Mouse (Mus musculus): ENCODE measurements around the gene Rab3b. TPM values are rescaled to one million over a fixed set of nuclear protein-coding genes. Genes with fewer than 3 reads are reported as not detected.
"Not testable (repeated sequence)": the region's sequence is repeated elsewhere in the genome, so short reads cannot be mapped to it uniquely, and the experiment has no call there.

Gene Rab3b
- polyA plus RNA-seq, 1 experiment from 2014 or later, result 2.1 TPM

- not testable (repeated sequence) for H3K9me3 ChIP-seq (replicated peaks); ATAC-seq (ENCODE audit: insufficient read depth); H3K9ac ChIP-seq; H3K4me1 ChIP-seq (replicated peaks); H3K4me2 ChIP-seq; H3K4me3 ChIP-seq (replicated peaks); H3K36me3 ChIP-seq (replicated peaks); H3K27ac ChIP-seq (replicated peaks)
- peaks cover 11% of the 10 kb centered on the region; the same call in 1 of the 2 replicates for H3K27me3 ChIP-seq
- 65% methylated on average over 9 of the region's 9 CpGs for WGBS (ENCODE audit: insufficient replicate concordance)
These were observed 49.1 kb downstream of the Rab3b start for GRCm38 (mm10) chr4:108927945-108928344.

GRCm38 (mm10) chr4:108933163-108933562 is 54.3 kb downstream of the Rab3b start:
- no peak overlapping the region for H3K27ac ChIP-seq (replicated peaks)
- no peaks in the 10 kb centered on the region for H3K9me3 ChIP-seq (replicated peaks)
- 27% methylated on average over 1 of the region's 1 CpGs for WGBS (ENCODE audit: insufficient replicate concordance)
- H3K27me3 ChIP-seq, result peaks cover 8% of the 10 kb centered on the region
- H3K4me1 ChIP-seq (replicated peaks), result no peaks in the 10 kb centered on the region
- no peak overlapping the region for H3K4me2 ChIP-seq
- no peak overlapping the region for H3K9ac ChIP-seq
- no peak overlapping the region for H3K4me3 ChIP-seq (replicated peaks)
- no peaks in the 10 kb centered on the region for H3K36me3 ChIP-seq (replicated peaks)
- ATAC-seq (ENCODE audit: insufficient read depth), result no peak

GRCm38 (mm10) chr4:108934856-108935255 is 56.0 kb downstream of the Rab3b start:
- Histone ChIP-seq H3K4me1 (replicated peaks) (no peaks in the 10 kb centered on the region), H3K4me2 (no peak overlapping the region), H3K4me3 (replicated peaks) (no peak overlapping the region), H3K9ac (no peak overlapping the region), H3K27me3 (peaks cover 8% of the 10 kb centered on the region), H3K9me3 (replicated peaks) (no peaks in the 10 kb centered on the region), H3K36me3 (replicated peaks) (no peaks in the 10 kb centered on the region), H3K27ac (replicated peaks) (no peak overlapping the region)
- WGBS (ENCODE audit: insufficient replicate concordance), result 50% methylated on average over 4 of the region's 4 CpGs
- no peak for ATAC-seq (ENCODE audit: insufficient read depth)

DNA sequence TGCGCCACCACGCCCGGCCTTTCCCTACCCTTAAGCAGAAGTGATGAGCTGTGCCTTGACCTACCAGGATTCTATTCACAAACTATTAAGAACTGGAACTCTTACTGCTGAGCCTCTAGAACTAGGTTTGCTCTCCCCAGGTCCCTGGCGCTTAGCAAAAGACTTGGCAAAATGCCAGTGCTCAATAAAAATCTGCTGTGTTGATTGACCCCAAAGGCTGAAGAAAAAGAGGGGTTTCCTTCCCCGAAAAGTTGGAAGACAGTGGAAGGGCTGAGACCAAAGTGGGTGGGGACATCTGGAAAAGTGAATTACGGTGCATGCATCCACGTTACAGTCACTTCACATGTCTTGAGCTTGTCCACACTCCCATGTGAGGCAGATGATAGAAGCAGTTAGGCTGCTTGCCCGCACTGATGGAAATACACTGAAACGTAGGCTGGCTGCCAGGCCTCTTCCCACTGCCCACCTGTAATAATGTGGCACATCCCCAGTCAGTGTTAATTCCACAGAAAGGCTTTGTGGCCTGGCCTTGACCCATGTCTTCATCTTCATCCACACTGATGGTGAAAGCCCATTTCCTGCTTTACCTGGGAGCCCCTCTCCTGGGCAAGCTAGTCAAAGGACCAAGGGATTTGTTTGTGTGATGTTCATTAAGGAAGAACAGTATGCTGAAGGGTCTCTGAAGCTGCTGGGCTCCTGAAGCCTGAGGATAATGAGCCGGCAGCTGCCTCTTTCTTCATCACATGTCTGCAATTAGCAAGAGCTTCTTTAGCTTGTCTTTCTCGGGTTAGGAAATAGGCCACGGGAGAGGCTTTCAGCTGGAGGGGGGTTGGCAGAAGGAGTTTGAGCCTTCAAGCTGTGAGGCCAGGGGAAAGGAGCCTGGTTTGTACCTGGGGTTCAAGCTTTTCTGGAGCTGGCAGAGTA is 59.2 kb downstream of the Rab3b start:
- 60% methylated on average over 12 of the region's 12 CpGs for WGBS (ENCODE audit: insufficient replicate concordance)
- H3K4me1 ChIP-seq (replicated peaks), result no peaks in the 10 kb centered on the region
- no peaks in the 10 kb centered on the region for H3K36me3 ChIP-seq (replicated peaks)
- H3K9me3 ChIP-seq (replicated peaks), result no peaks in the 10 kb centered on the region
- H3K9ac ChIP-seq, result no peak overlapping the region
- H3K27me3 ChIP-seq, result peaks cover 11% of the 10 kb centered on the region
- ATAC-seq (ENCODE audit: insufficient read depth), result no peak
- H3K4me2 ChIP-seq, result no peak overlapping the region
- no peak overlapping the region for H3K27ac ChIP-seq (replicated peaks)
- no peak overlapping the region for H3K4me3 ChIP-seq (replicated peaks)

DNA sequence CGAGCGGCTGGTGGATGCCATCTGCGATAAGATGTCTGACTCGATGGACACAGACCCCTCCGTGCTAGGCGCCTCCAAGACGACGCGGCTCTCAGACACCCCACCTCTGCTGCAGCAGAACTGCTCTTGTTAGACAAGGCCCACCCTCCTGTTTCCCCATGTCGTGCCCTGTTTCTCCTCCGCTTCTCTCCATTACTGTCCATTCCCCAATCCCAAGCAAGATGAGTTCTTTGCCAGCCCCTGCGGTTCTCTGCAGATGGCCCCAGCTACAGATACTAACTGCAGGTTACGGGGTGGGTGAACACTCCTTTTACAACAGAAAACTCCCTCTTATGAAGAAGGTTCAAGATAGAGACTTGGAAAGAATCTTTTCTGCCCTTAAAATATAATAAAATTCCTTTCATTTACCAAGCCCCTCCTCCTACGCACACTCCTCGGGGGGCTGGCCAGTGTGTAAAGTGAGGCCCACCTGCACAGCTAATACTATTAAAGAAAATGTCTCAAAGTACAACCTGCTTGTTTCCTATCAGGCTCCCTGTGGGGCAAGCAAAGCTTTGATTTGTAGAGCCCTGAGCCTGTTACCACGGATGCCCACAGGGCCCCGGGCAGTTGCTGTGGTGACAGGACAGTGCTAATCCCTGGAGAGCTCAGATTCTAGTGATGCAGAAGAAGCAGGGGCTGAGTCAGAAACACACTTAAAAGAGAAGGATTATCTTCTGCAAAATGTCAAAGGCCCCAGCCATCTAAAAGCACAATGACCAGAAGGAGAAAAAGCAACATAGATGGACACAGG is 62.0 kb downstream of the Rab3b start:
- Histone ChIP-seq H3K36me3 (replicated peaks) (no peaks in the 10 kb centered on the region), H3K9ac (no peak overlapping the region), H3K4me1 (replicated peaks) (no peaks in the 10 kb centered on the region), H3K4me2 (no peak overlapping the region), H3K27ac (replicated peaks) (no peak overlapping the region), H3K9me3 (replicated peaks) (no peaks in the 10 kb centered on the region), H3K27me3 (peaks cover 6% of the 10 kb centered on the region; the same call in 1 of the 2 replicates), H3K4me3 (replicated peaks) (no peak overlapping the region)
- WGBS (ENCODE audit: insufficient replicate concordance), result 79% methylated on average over 17 of the region's 17 CpGs
- ATAC-seq (ENCODE audit: insufficient read depth), result no peak

DNA sequence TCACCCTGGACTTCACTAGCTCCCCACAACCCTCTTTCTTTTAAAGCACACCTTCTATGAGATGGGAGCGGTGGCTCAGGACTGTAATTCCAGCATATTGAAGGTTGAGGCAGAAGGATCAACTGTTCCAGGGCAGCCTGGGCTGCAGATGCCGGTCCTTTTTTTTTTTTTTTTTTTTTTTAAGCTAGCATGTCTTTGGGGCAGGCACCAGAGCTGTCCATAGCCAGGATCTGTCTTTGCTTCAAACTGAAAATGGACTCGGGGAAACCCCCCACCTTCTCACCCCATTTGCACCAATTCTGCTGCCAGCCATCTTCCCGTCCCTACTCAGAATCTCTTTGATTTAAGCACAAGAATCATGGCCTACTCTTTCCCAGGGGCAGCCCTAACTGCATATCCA is 63.3 kb downstream of the Rab3b start:
- no peaks in the 10 kb centered on the region for H3K9me3 ChIP-seq (replicated peaks)
- H3K4me2 ChIP-seq, result no peak overlapping the region
- ATAC-seq (ENCODE audit: insufficient read depth), result no peak
- peaks cover 3% of the 10 kb centered on the region; the same call in 1 of the 2 replicates for H3K27me3 ChIP-seq
- no peaks in the 10 kb centered on the region for H3K36me3 ChIP-seq (replicated peaks)
- H3K4me3 ChIP-seq (replicated peaks), result no peak overlapping the region
- 72% methylated on average over 4 of the region's 4 CpGs for WGBS (ENCODE audit: insufficient replicate concordance)
- H3K4me1 ChIP-seq (replicated peaks), result no peaks in the 10 kb centered on the region
- H3K9ac ChIP-seq, result no peak overlapping the region
- no peak overlapping the region for H3K27ac ChIP-seq (replicated peaks)

DNA sequence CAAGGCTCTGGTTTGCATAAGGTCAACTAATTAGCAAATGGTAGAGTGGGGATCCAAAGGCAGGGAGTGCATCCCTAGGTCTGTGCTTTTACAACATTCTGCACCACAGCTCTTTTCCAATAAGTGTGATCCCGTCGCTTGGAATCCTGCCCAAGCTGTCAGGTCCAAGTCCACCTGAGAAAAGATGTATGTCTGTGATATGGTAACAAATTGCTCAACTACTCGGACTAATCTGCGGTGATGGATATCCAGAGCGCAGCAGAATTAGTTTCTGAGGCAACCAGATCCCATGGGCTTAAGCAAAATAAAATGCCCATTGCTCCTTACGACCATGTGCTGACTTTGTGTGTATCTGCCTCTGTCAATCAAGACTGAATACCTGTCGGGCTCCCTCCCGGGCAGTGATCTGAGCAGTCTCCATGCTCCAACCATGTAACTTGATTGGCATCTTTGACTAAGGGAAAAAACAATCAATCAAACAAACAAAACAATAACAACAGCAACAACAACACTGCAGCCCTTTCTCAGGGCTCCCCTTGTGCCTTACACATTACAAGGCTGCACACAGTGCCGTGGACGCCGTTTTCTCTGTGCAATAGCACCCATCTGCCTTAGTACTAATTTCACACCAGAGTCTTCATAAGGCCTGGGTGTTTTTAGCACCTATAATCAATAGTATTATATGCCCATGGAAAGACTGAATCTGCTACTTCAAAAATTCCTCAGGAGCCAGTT is 64.3 kb downstream of the Rab3b start:
- no peaks in the 10 kb centered on the region for H3K4me1 ChIP-seq (replicated peaks)
- no peak overlapping the region for H3K27ac ChIP-seq (replicated peaks)
- 75% methylated on average over 11 of the region's 11 CpGs for WGBS (ENCODE audit: insufficient replicate concordance)
- H3K9me3 ChIP-seq (replicated peaks), result no peaks in the 10 kb centered on the region
- peaks cover 3% of the 10 kb centered on the region; the same call in 1 of the 2 replicates for H3K27me3 ChIP-seq
- no peak overlapping the region for H3K4me2 ChIP-seq
- H3K4me3 ChIP-seq (replicated peaks), result no peak overlapping the region
- ATAC-seq (ENCODE audit: insufficient read depth), result no peak
- no peaks in the 10 kb centered on the region for H3K36me3 ChIP-seq (replicated peaks)
- no peak overlapping the region for H3K9ac ChIP-seq

GRCm38 (mm10) chr4:108949168-108949567 is 70.3 kb downstream of the Rab3b start:
- 79% methylated on average over 7 of the region's 7 CpGs for WGBS (ENCODE audit: insufficient replicate concordance)
- no peak overlapping the region for H3K4me3 ChIP-seq (replicated peaks)
- peaks cover 5% of the 10 kb centered on the region; the same call in 1 of the 2 replicates for H3K27me3 ChIP-seq
- H3K9ac ChIP-seq, result no peak overlapping the region
- no peaks in the 10 kb centered on the region for H3K4me1 ChIP-seq (replicated peaks)
- H3K27ac ChIP-seq (replicated peaks), result no peak overlapping the region
- H3K4me2 ChIP-seq, result no peak overlapping the region
- H3K9me3 ChIP-seq (replicated peaks), result no peaks in the 10 kb centered on the region
- no peak for ATAC-seq (ENCODE audit: insufficient read depth)
- no peaks in the 10 kb centered on the region for H3K36me3 ChIP-seq (replicated peaks)

DNA sequence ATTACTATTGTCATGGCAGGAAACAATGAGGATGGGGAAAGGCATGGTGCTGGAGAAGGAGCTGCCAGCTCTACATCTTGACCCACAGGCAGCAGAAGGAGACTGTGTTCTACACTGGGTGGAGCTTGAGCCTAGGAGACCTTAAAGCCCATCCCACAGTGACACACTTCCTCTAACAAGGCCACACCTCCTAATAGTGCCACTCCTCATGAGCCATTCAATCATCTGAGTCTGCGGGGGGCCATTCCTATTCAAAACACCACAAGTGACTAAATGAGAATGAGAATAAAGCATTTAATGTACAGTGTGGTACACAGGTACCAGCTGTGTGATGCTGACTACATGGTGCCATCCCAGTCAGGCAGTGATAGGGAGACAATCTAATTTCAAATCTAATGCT is 71.3 kb downstream of the Rab3b start:
- ATAC-seq (ENCODE audit: insufficient read depth), result no peak
- Histone ChIP-seq H3K4me2 (no peak overlapping the region), H3K36me3 (replicated peaks) (no peaks in the 10 kb centered on the region), H3K9me3 (replicated peaks) (no peaks in the 10 kb centered on the region), H3K4me3 (replicated peaks) (no peak overlapping the region), H3K9ac (no peak overlapping the region), H3K27ac (replicated peaks) (no peak overlapping the region), H3K27me3 (peaks cover 5% of the 10 kb centered on the region; the same call in 1 of the 2 replicates), H3K4me1 (replicated peaks) (no peaks in the 10 kb centered on the region)
- 61% methylated on average over 1 of the region's 1 CpGs for WGBS (ENCODE audit: insufficient replicate concordance)

- H3K4me3 ChIP-seq (replicated peaks), result no peak overlapping the region
- no peaks in the 10 kb centered on the region for H3K36me3 ChIP-seq (replicated peaks)
- no peaks in the 10 kb centered on the region for H3K9me3 ChIP-seq (replicated peaks)
- WGBS (ENCODE audit: insufficient replicate concordance), result 50% methylated on average over 4 of the region's 4 CpGs
- no peaks in the 10 kb centered on the region for H3K4me1 ChIP-seq (replicated peaks)
- H3K27me3 ChIP-seq, result peaks cover 5% of the 10 kb centered on the region; the same call in 1 of the 2 replicates
- ATAC-seq (ENCODE audit: insufficient read depth), result no peak
- no peak overlapping the region for H3K4me2 ChIP-seq
- H3K9ac ChIP-seq, result no peak overlapping the region
- H3K27ac ChIP-seq (replicated peaks), result no peak overlapping the region
These were observed 72.8 kb downstream of the Rab3b start for GRCm38 (mm10) chr4:108951663-108952062.

- no peak overlapping the region for H3K4me3 ChIP-seq (replicated peaks)
- no peak overlapping the region for H3K9ac ChIP-seq
- peak overlapping the region; percentile 88 for H3K27ac ChIP-seq (replicated peaks)
- ATAC-seq (ENCODE audit: insufficient read depth), result no peak
- H3K27me3 ChIP-seq, result no peaks in the 10 kb centered on the region
- no peaks in the 10 kb centered on the region for H3K36me3 ChIP-seq (replicated peaks)
- H3K9me3 ChIP-seq (replicated peaks), result no peaks in the 10 kb centered on the region
- WGBS (ENCODE audit: insufficient replicate concordance), result 71% methylated on average over 3 of the region's 3 CpGs
- peaks cover 31% of the 10 kb centered on the region for H3K4me1 ChIP-seq (replicated peaks)
- peak overlapping the region; percentile 62 for H3K4me2 ChIP-seq
These were observed 80.8 kb downstream of the Rab3b start for GRCm38 (mm10) chr4:108959696-108960095.

All from liver, embryonic 15.5 days (tissue).